Mouse (Mus musculus) heart, postnatal 0 days (tissue): ENCODE data around the gene Thap3.

Experiments
- CTCF ChIP-seq: IDR thresholded peaks from 2 replicates; pipeline ENCODE4 v1.5.1; 2016; ENCODE audit warnings: antibody characterized with exemption, control low read depth, low read depth
- EP300 ChIP-seq: IDR thresholded peaks from 2 replicates; pipeline ENCODE4 v1.6.1; 2016; ENCODE audit warnings: antibody characterized with exemption, low read depth

DNA sequence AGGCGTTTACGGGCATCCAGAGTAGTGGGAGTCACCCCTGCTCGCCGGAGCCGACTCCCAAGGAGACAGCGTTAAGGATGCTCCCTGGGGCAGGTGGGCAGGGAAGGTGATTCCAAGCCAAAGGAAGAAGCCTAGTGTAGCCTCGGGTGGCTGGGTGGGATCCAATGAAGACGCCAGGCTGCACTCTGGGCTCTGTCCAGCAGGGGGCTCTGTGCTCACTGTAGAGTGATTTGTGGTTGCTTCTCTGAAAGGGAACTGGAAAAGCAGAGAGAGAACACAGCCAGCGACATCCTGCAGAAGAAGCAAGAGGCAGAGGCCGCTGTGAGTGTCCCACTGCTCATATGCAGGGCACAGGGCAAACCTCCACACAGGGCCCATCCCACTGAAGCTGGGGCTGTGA, 11.0 kb downstream of the Thap3 start:
- peak; percentile 80 for TF ChIP-seq CTCF
- no peak for TF ChIP-seq EP300
